12 mouse cellular contexts compared by ENCODE assay signal in the genomic region with DNA sequence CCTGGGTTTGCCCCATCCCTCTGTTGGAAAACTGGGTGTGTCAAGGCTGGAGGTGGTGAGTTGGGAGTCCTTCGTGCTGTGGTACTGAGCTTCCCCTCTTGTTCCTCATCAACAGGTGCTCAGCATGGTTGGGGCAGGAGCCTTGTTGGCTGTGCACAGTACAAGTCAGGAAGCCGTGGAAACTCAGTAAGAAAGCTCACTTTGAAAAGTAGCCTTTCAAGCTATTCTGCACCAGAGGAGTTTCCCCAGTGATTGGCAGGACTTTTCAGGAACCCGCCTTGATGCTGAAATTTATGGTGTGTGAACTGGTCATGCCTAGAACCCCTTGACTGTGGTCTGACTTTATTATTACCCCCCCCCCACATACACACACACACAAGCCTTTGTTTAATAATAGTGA.
"Had no signal": no experiment of that assay in that cellular context is flagged by ENCODE, and none has a peak within 500 bp of the region (broad histone marks: within the 10 kb centered on the region; RNA-seq: fewer than 3 reads in every experiment).

No protein-coding gene starts in this region.

- H3K27me3 ChIP-seq: limb, embryonic 15.5 days; liver, embryonic 12.5 days; midbrain, embryonic 15.5 days; neural tube, embryonic 12.5 days had no signal

- ATAC-seq: hindbrain, embryonic 16.5 days; liver, embryonic 12.5 days; midbrain, embryonic 15.5 days had no signal

- H3K9ac ChIP-seq: limb, embryonic 15.5 days; liver, embryonic 12.5 days; lung, embryonic 14.5 days; midbrain, embryonic 15.5 days; neural tube, embryonic 12.5 days had no signal

- DNase-seq: kidney, adult 11 months; kidney, postnatal 14 days; lung, embryonic 14.5 days; lung, postnatal 10 days; lung, postnatal 4 days had no signal

- H3K4me2 ChIP-seq: limb, embryonic 15.5 days; liver, embryonic 12.5 days; lung, embryonic 14.5 days; midbrain, embryonic 11.5 days; midbrain, embryonic 15.5 days; neural tube, embryonic 12.5 days had no signal

- H3K36me3 ChIP-seq: limb, embryonic 15.5 days; liver, embryonic 12.5 days; midbrain, embryonic 15.5 days; neural tube, embryonic 12.5 days had no signal

- H3K9me3 ChIP-seq: limb, embryonic 15.5 days; liver, embryonic 12.5 days; neural tube, embryonic 12.5 days had no signal

- H3K4me1 ChIP-seq: liver, embryonic 12.5 days had no signal

- H3K4me3 ChIP-seq: limb, embryonic 15.5 days; liver, embryonic 12.5 days; midbrain, embryonic 15.5 days; neural tube, embryonic 12.5 days had no signal

- H3K27ac ChIP-seq: limb, embryonic 15.5 days; liver, embryonic 12.5 days; midbrain, embryonic 15.5 days; neural tube, embryonic 12.5 days; stomach, postnatal 0 days had no signal
